Mouse (Mus musculus) inflammation-experienced regulatory T-cells (primary cell): ENCODE measurements around the gene Gm773. TPM values are rescaled to one million over a fixed set of nuclear protein-coding genes. Genes with fewer than 3 reads are reported as not detected.

Experiments
- polyA plus RNA-seq, 2 experiments: library from polyadenylated mRNA; unstranded; fragments of 100-300 nt; shearing (Covaris generic); gene quantifications; one replicate each; pipeline ENCODE4 v1.2.1; 2017

Gm773 gene
- not detected for polyA plus RNA-seq

GRCm38 (mm10) chrX:56212771-56213170 lies at the start of gene Gm773:
Gene Gm773, minus strand, starts transcription at chrX:56212881.

Other genes with a start within 250 kb of the Gm773 start
- gene 3830403N18Rik, start 76.3 kb downstream of the Gm773 start, polyA plus RNA-seq: 1 to 10 TPM; 2.2 to 3.0 TPM
- 1 to 10 TPM; 1.8 to 2.5 TPM for gene Zfp449, start 133.5 kb upstream of the Gm773 start, polyA plus RNA-seq
- 10 to 100 TPM; 10.2 to 10.7 TPM for gene Smim10l2a, start 161.7 kb upstream of the Gm773 start, polyA plus RNA-seq
- not detected for gene Gm2174, start 235.1 kb upstream of the Gm773 start, polyA plus RNA-seq
- 10 to 100 TPM; 33.5 to 36.5 TPM for gene Ints6l, start 242.0 kb upstream of the Gm773 start, polyA plus RNA-seq